Mouse (Mus musculus) kidney, adult 2 months (tissue): ENCODE results near the gene Gnb1.

Source experiments
- CTCF ChIP-seq: fragments of 200-500 bp; conservative IDR thresholded peaks from 2 replicates; pipeline ENCODE4 v1.5.1; 2011; ENCODE audit warnings: low read depth, mild to moderate bottlenecking, control low read depth, low read length, moderate library complexity, mixed read lengths; ENCODE audit not compliant: insufficient read depth, insufficient read length
- POLR2A ChIP-seq: fragments of 200-500 bp; IDR thresholded peaks from one replicate; pipeline ENCODE4 v1.6.1; 2011; ENCODE audit warnings: low read depth, low read length, control low read depth

GRCm38 (mm10) chr4:155501126-155501525, 10.0 kb downstream of the Gnb1 start:
- TF ChIP-seq POLR2A, result no peak
- no peak for TF ChIP-seq CTCF
